Mouse (Mus musculus) layer of hippocampus, adult 9-11 months (tissue): ENCODE results near the gene Sgcg.

Experiments used
- DNase-seq: peaks from one replicate; pipeline ENCODE4 v3.0.0; 2022

The Sgcg gene

GRCm38 (mm10) chr14:61232016-61232568 is 26.2 kb downstream of the Sgcg start:
- DNase-seq = peak; percentile 47

DNA sequence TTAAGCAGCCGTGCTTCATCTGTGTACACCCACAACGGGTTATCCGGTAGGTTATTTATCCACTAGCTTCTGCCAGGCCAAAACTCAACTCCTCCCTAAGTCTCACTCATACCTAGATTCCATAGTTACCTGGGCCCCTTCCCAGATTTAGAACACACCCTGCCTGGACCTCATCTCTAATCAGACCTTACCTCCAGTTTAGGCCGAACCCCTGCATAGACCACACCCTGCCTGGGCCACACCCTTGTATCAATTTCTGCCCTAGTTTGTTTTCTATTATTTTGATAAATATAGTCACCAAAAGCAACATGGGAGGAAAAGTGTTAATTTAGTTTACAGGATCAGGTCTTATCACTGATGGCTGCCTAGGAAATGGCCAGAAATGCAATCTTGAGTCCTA is 28.1 kb downstream of the Sgcg start:
- no peak for DNase-seq

- no peak for DNase-seq
Observed at GRCm38 (mm10) chr14:61229763-61230162, 28.5 kb downstream of the Sgcg start.

GRCm38 (mm10) chr14:61226151-61226550 is 32.1 kb downstream of the Sgcg start:
- no peak for DNase-seq

DNA sequence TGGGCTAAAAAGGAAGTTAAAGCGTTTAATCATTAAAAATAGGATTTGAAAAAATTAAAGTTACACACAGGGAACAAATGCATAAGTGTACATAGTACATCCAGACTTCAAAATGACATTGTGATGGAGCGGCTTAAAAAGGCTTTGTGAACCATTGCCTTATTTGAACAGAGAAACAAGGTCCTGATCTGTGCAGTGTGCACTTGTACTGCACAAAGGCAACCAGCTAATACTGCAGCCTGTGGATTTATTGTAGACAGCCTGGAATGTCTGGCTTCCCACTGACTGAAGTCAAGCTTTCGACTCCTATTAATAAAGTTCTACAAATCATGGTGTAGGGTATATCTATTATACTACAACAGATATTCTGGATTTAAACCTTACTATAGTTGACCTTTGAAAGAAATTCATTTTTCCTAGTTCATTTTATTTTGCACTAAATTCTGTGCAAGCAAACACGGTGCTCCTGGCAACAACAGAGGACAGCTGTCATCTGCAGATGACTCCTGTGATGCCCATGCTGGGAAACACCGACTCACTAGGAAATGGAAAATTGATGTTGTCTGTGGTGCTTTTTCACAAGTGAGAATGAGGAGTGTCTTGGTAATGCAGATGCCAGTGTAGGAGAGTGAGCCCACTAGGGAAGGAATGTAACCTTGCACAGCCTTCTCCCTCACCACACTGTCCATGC is 33.8 kb downstream of the Sgcg start:
- DNase-seq = peak; percentile 27

DNA sequence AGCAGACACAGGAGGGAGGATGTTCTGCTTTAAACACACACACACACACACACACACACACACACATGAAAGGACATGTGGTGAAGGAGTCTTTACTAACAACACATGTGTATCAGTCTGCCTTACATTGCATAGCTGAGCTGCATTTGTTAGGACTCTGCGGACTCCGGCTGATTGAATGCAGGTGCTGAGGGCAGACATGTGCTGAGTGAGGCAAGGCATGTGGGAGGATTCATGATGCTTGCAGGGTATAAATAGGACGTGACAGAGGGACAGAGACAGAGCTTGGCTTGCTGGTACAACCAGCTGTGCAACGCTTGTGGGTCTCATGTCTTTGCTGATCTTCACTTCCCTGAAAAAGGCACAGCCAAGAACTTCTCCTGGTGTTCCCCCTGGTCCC is 34.5 kb downstream of the Sgcg start:
- peak; percentile 30 for DNase-seq

- DNase-seq = no peak
Observed at GRCm38 (mm10) chr14:61222506-61222905, 35.8 kb downstream of the Sgcg start.

DNA sequence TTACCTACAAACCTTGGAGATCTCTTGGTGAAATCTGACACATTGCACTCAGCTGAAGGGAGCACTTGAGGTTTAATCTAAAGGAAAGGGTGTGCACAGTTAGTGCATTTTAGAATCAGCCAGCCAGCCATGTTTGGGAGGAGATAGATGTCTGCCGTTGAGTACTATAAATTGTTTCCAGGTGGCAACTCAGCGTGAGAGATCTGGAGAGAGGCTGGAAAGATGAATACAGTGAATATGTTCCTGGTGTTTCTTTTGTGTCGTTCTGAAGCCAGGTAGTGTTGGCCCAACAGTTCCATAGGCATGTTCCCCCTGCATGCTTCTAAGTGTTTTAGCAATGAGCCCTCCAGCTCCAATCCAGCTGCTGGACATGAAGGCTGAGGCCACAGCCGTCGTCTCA is 37.1 kb downstream of the Sgcg start:
- no peak for DNase-seq

GRCm38 (mm10) chr14:61211754-61212153 is 46.5 kb downstream of the Sgcg start:
- DNase-seq = no peak

GRCm38 (mm10) chr14:61210111-61210510 is 48.2 kb downstream of the Sgcg start:
- no peak for DNase-seq

DNA sequence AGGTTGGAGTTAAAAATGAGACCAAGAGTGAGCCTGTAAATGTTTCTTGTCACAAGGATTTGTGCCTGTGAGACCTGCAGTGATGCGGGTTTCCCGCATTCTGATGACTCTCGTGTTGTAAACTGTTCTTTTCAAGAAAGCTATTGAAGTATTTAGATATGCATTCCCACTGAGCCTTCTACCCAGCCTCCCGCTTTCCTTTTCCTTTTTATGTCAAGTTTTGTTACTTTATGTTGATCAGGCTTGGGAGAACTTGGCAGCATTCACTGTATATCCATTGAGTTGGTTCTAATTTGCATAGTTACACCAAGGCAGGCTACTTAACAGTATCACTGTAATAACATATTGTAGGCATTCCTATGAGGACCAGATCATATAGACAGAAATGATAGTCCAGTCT is 63.9 kb downstream of the Sgcg start:
- no peak for DNase-seq

DNA sequence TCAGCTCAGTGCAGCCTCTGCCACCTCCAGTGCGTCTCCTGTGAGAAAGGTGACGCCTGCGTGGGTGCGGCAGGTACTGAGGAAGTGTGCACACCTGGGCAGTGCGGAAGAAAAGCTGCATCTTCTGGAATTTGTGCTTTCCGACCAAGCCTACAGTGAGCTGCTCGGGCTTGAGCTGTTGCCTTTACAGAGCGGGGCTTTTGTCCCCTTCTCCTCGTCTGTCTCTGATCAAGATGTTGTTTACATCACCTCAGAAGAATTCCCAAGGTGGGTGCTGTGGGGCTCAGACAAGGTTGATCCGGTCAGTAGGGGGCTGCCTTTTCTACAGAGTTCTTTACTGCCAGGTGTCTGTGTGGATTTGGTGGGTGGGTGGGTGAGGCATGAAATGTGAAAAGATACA is 66.0 kb downstream of the Sgcg start:
- no peak for DNase-seq

DNA sequence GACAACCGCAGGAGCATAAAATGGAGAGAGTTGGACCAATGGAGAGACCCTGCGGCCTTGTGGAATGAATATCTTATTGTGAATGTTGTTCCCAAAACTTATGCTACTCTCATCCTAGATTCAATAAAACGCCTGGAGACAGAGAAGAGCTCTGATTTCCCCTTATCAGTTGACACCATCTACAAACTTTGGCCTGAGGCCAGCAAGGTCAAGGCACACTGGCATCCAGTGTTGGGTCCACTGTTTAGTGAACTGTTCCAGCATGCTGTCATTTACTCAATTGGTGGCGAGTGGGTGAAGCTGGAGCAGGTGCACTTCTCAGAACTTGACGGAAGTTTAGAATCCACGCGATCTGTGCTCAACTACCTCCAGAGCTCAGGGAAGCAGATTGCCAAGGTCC is 66.4 kb downstream of the Sgcg start:
- DNase-seq = no peak

GRCm38 (mm10) chr14:61173229-61173628 is 85.1 kb downstream of the Sgcg start:
- peak; percentile 51 for DNase-seq

GRCm38 (mm10) chr14:61172548-61173158 is 85.6 kb downstream of the Sgcg start:
- DNase-seq = peak; percentile 99

DNA sequence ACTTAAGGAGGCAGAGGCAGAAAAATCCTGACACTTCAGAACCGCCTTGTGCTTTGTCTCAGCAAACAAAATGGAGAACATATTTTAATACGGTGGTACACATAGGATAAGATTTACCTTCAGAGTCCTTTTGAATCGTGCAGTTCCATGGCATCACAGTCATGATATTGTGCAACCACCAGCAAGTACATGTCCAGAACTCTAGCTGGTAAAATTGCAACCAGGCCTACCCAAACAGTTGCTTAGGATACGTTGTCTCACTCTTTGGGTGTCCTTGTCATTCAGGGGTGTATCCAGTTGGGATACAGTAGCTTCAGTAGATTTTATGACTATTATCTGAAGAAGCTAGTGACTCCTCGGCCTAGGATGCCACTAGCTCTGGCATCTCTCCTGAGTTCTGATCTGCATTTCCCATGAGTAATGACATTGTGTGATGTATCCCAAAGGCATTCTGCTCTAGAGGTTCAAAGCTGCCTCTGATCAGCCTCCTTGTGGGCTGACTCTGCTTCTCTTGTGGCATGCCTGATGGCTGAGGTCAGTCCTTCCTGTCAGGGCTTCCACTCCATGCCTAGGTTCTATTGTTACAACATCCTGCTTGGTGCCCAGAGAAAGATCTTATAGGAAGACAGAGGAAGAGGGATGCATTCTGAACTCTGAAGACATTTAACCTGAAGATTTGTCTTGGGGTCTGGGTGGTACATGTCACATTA is 86.9 kb downstream of the Sgcg start:
- no peak for DNase-seq
